Mouse (Mus musculus) MN1 (cell line): Measurements from ENCODE around the gene D630039A03Rik.

ENCODE experiments used
- DNase-seq: peaks from one replicate; pipeline ENCODE4 v3.0.0-alpha.2; 2016; ENCODE audit warnings: low spot score

Gene D630039A03Rik

GRCm38 (mm10) chr4:57916201-57916661, at the start of gene D630039A03Rik:
Gene D630039A03Rik (minus strand): TSS chr4:57916297.
- DNase-seq: no peak

- DNase-seq: no peak
These were observed 49.4 kb upstream of the D630039A03Rik start for GRCm38 (mm10) chr4:57965516-57965915.

- DNase-seq: no peak
These were observed 48.0 kb upstream of the D630039A03Rik start for GRCm38 (mm10) chr4:57964143-57964542.

- no peak for DNase-seq
These were observed 43.0 kb upstream of the D630039A03Rik start for GRCm38 (mm10) chr4:57959056-57959455.

- DNase-seq: no peak
These were observed 42.0 kb upstream of the D630039A03Rik start for GRCm38 (mm10) chr4:57958098-57958497.

GRCm38 (mm10) chr4:57957200-57958085, 41.3 kb upstream of the D630039A03Rik start:
- DNase-seq: peak; percentile 15

GRCm38 (mm10) chr4:57956029-57956960, 40.2 kb upstream of the D630039A03Rik start, which contains the start of gene Txn1:
Gene Txn1 (minus strand): TSS chr4:57956411.
- DNase-seq: peak; percentile 97

- DNase-seq: peak; percentile 61
These were observed 39.5 kb upstream of the D630039A03Rik start for GRCm38 (mm10) chr4:57955544-57955958.

- DNase-seq: no peak
These were observed 38.9 kb upstream of the D630039A03Rik start for GRCm38 (mm10) chr4:57954991-57955390.

GRCm38 (mm10) chr4:57954580-57954979, 38.5 kb upstream of the D630039A03Rik start:
- DNase-seq: no peak

GRCm38 (mm10) chr4:57953796-57954195, 37.7 kb upstream of the D630039A03Rik start:
- DNase-seq: no peak

GRCm38 (mm10) chr4:57952891-57953290, 36.8 kb upstream of the D630039A03Rik start:
- no peak for DNase-seq

GRCm38 (mm10) chr4:57952416-57952815, 36.3 kb upstream of the D630039A03Rik start:
- DNase-seq: no peak

GRCm38 (mm10) chr4:57949866-57950265, 33.8 kb upstream of the D630039A03Rik start:
- no peak for DNase-seq

GRCm38 (mm10) chr4:57947476-57947875, 31.4 kb upstream of the D630039A03Rik start:
- no peak for DNase-seq

GRCm38 (mm10) chr4:57947036-57947435, 30.9 kb upstream of the D630039A03Rik start:
- DNase-seq: no peak

GRCm38 (mm10) chr4:57942892-57943291, 26.8 kb upstream of the D630039A03Rik start:
- DNase-seq: no peak

GRCm38 (mm10) chr4:57940631-57941030, 24.5 kb upstream of the D630039A03Rik start:
- DNase-seq: no peak

- DNase-seq: no peak
These were observed 21.2 kb upstream of the D630039A03Rik start for GRCm38 (mm10) chr4:57937292-57937691.

GRCm38 (mm10) chr4:57934181-57934580, 18.1 kb upstream of the D630039A03Rik start:
- DNase-seq: no peak

GRCm38 (mm10) chr4:57930559-57931170, 14.6 kb upstream of the D630039A03Rik start:
- DNase-seq: no peak
